Mouse (Mus musculus) layer of hippocampus, postnatal 25 days (tissue): ENCODE results near the gene Gm5168. TPM values are rescaled to one million over a fixed set of nuclear protein-coding genes. Genes with fewer than 3 reads are reported as not detected.
"Not testable (repeated sequence)": the region's sequence is repeated elsewhere in the genome, so short reads cannot be mapped to it uniquely, and the experiment has no call there.

Source experiments
- DNase-seq, 2 experiments: peaks; one replicate each; pipeline ENCODE4 v3.0.0; 2022; ENCODE audit warnings: mixed read lengths in 2 of 2, low spot score in 1 of 2; ENCODE audit errors: extremely low spot score in 1 of 2
- total RNA-seq, 2 experiments: library from RNA; stranded (reverse); gene quantifications; 2 replicates each; pipeline ENCODE4 v1.2.3; 2021

Gm5168 gene
- total RNA-seq: not detected

DNA sequence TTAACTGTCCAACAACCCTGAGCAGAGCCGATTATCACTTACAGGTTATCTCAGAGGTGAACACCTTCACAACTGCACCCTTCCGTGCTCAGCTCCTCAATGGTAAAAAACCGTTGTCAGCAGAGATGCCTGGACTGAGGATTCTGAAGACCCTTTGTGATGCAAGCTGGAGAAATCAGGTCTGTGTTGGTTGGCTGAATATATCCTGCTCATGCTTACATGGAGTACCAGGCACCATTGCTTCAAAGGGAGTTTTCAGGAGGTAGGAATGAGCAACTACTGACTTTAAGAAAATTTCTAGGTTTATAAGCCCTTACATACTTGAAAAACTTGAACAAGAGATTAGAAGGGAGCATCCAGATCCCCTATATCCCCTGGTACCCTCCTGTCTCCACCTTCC, at the start of gene Gm5168:
Gene Gm5168 (minus strand): TSS at position 101 of the 400 bp plus-strand sequence.
- not testable (repeated sequence) for DNase-seq

Other genes with a start within 250 kb of the Gm5168 start
- not detected for gene Gm2012, start 180.3 kb upstream of the Gm5168 start, total RNA-seq